Mouse (Mus musculus) lung, postnatal 0 days (tissue): ENCODE results near the gene Bglap3. TPM values are rescaled to one million over a fixed set of nuclear protein-coding genes. Genes with fewer than 3 reads are reported as not detected.
A peak's percentile ranks its signal among the peaks of the same experiment; 100 is the strongest.

Experiments
- ATAC-seq: fragments of 200-750 bp; cut with Nextera tagmentation; 2 replicates; pipeline ENCODE4 v1.8.0; 2017; ENCODE audit warnings: moderate library complexity
- DNase-seq: peaks from one replicate; pipeline ENCODE4 v3.0.0-alpha.2; 2016; ENCODE audit warnings: low spot score
- H3K27ac ChIP-seq: fragments of 300-500 bp; sonication (generic); 2 replicates; pipeline ENCODE4 v1.5.1; 2014; ENCODE audit warnings: antibody characterized with exemption, mild to moderate bottlenecking, low read length, mixed read lengths
- H3K27me3 ChIP-seq: fragments of 300-500 bp; sonication (generic); replicated peaks from 2 replicates; pipeline ENCODE4 v1.6.1; 2014; ENCODE audit warnings: low read length, mixed read lengths; ENCODE audit not compliant: insufficient read depth
- H3K36me3 ChIP-seq: fragments of 300-500 bp; sonication (generic); 2 replicates; pipeline ENCODE4 v1.6.1; 2014; ENCODE audit warnings: low read length, mixed read lengths; ENCODE audit not compliant: insufficient read depth
- H3K4me1 ChIP-seq: fragments of 300-500 bp; sonication (generic); 2 replicates; pipeline ENCODE4 v1.6.1; 2014; ENCODE audit warnings: antibody characterized with exemption, low read depth, low read length, mixed read lengths; ENCODE audit not compliant: insufficient read depth
- H3K4me2 ChIP-seq: fragments of 300-500 bp; sonication (generic); replicated peaks from 2 replicates; pipeline ENCODE4 v1.6.1; 2014; ENCODE audit warnings: low read depth, mild to moderate bottlenecking, low read length, moderate library complexity, mixed read lengths
- H3K4me3 ChIP-seq: fragments of 300-500 bp; sonication (generic); 2 replicates; pipeline ENCODE4 v1.5.1; 2014; ENCODE audit warnings: low read depth, low read length
- H3K9ac ChIP-seq: fragments of 300-500 bp; sonication (generic); replicated peaks from 2 replicates; pipeline ENCODE4 v1.6.1; 2014; ENCODE audit warnings: low read depth, mild to moderate bottlenecking
- H3K9me3 ChIP-seq: fragments of 300-500 bp; sonication (generic); 2 replicates; pipeline ENCODE4 v1.6.1; 2016; ENCODE audit warnings: low read length, mixed read lengths
- CTCF ChIP-seq: IDR thresholded peaks from 2 replicates; pipeline ENCODE4 v1.5.1; 2016; ENCODE audit warnings: antibody characterized with exemption, mild to moderate bottlenecking
- EP300 ChIP-seq: IDR thresholded peaks from 2 replicates; pipeline ENCODE4 v1.6.1; 2016; ENCODE audit warnings: antibody characterized with exemption, mild to moderate bottlenecking, control low read depth
- WGBS: fragments of 180-500 bp; shearing (Covaris S2); extraction: QIAGEN DNeasy Blood & Tissue Kit; methylation state at CpG from one replicate; pipeline ENCODE4 v1.1.7; 2014; 5-methylcytosine and 5-hydroxymethylcytosine counted together
- polyA plus RNA-seq: library from polyadenylated mRNA; unstranded; fragments of >200 nt; fragmentation: Nextera tagmentation; extraction: Ambion mirVana; gene quantifications from 2 replicates; pipeline ENCODE4 v1.2.1, GENCODE M21; 2015

The Bglap3 gene
- polyA plus RNA-seq, 1 experiment from 2014 or later, result 0.14 TPM

- no peaks in the 10 kb centered on the region for H3K9me3 ChIP-seq
- WGBS, result 76% methylated on average over 5 of the region's 5 CpGs
- H3K4me3 ChIP-seq, result no peak overlapping the region
- no peak overlapping the region for H3K27ac ChIP-seq
- TF ChIP-seq CTCF, result no peak
- TF ChIP-seq EP300, result no peak
- H3K9ac ChIP-seq, result no peak overlapping the region
- no peaks in the 10 kb centered on the region for H3K27me3 ChIP-seq
- no peak overlapping the region for H3K4me2 ChIP-seq
- DNase-seq, result no peak
- peaks cover 2% of the 10 kb centered on the region; the same call in 1 of the 2 replicates for H3K4me1 ChIP-seq
- H3K36me3 ChIP-seq, result peaks cover 54% of the 10 kb centered on the region
- ATAC-seq, result no peak
Measured at GRCm38 (mm10) chr3:88359584-88359983, 13.0 kb downstream of the Bglap3 start.

GRCm38 (mm10) chr3:88354396-88355165 is 18.0 kb downstream of the Bglap3 start:
- 90% methylated on average over 8 of the region's 8 CpGs for WGBS
- no peaks in the 10 kb centered on the region for H3K9me3 ChIP-seq
- no peak overlapping the region for H3K27ac ChIP-seq
- H3K27me3 ChIP-seq, result no peaks in the 10 kb centered on the region
- H3K4me3 ChIP-seq, result no peak overlapping the region
- peaks cover 75% of the 10 kb centered on the region for H3K36me3 ChIP-seq
- DNase-seq (no peak), ATAC-seq (no peak)
- no peak overlapping the region for H3K4me2 ChIP-seq
- no peak for TF ChIP-seq CTCF
- TF ChIP-seq EP300, result no peak
- no peak overlapping the region for H3K9ac ChIP-seq
- no peaks in the 10 kb centered on the region for H3K4me1 ChIP-seq

GRCm38 (mm10) chr3:88352907-88353306 is 19.6 kb downstream of the Bglap3 start:
- no peaks in the 10 kb centered on the region for H3K27me3 ChIP-seq
- WGBS, result 81% methylated on average over 9 of the region's 9 CpGs
- no peak for ATAC-seq
- no peak overlapping the region for H3K4me3 ChIP-seq
- no peak for DNase-seq
- no peaks in the 10 kb centered on the region for H3K9me3 ChIP-seq
- no peak for TF ChIP-seq EP300
- TF ChIP-seq CTCF, result no peak
- peaks cover 76% of the 10 kb centered on the region for H3K36me3 ChIP-seq
- no peak overlapping the region for H3K27ac ChIP-seq
- H3K4me2 ChIP-seq, result no peak overlapping the region
- H3K9ac ChIP-seq, result no peak overlapping the region
- H3K4me1 ChIP-seq, result no peaks in the 10 kb centered on the region

- Histone ChIP-seq H3K27ac (no peak overlapping the region), H3K4me1 (no peaks in the 10 kb centered on the region), H3K27me3 (no peaks in the 10 kb centered on the region), H3K4me3 (no peak overlapping the region), H3K36me3 (peaks cover 75% of the 10 kb centered on the region), H3K4me2 (no peak overlapping the region), H3K9me3 (no peaks in the 10 kb centered on the region), H3K9ac (no peak overlapping the region)
- no peak for DNase-seq
- no peak for ATAC-seq
- TF ChIP-seq CTCF (no peak), EP300 (no peak)
- 78% methylated on average over 13 of the region's 13 CpGs for WGBS
Measured at GRCm38 (mm10) chr3:88350732-88351131, 21.8 kb downstream of the Bglap3 start.

GRCm38 (mm10) chr3:88339006-88339405 is 33.5 kb downstream of the Bglap3 start:
- H3K4me1 ChIP-seq, result peaks cover 4% of the 10 kb centered on the region; the same call in 1 of the 2 replicates
- TF ChIP-seq EP300 (no peak), CTCF (no peak)
- no peak overlapping the region for H3K4me2 ChIP-seq
- no peaks in the 10 kb centered on the region for H3K9me3 ChIP-seq
- peaks cover 23% of the 10 kb centered on the region for H3K36me3 ChIP-seq
- ATAC-seq (no peak), DNase-seq (no peak)
- no peak overlapping the region for H3K4me3 ChIP-seq
- peak overlapping the region; percentile 4; the same call in 1 of the 2 replicates for H3K9ac ChIP-seq
- H3K27ac ChIP-seq, result no peak overlapping the region
- WGBS, result 55% methylated on average over 3 of the region's 3 CpGs
- no peaks in the 10 kb centered on the region for H3K27me3 ChIP-seq

GRCm38 (mm10) chr3:88338316-88338715 is 34.2 kb downstream of the Bglap3 start:
- Histone ChIP-seq H3K4me3 (no peak overlapping the region), H3K27me3 (no peaks in the 10 kb centered on the region), H3K9ac (no peak overlapping the region), H3K4me1 (peaks cover 4% of the 10 kb centered on the region; the same call in 1 of the 2 replicates), H3K9me3 (no peaks in the 10 kb centered on the region), H3K36me3 (peaks cover 18% of the 10 kb centered on the region), H3K27ac (no peak overlapping the region), H3K4me2 (no peak overlapping the region)
- TF ChIP-seq EP300, result no peak
- no peak for TF ChIP-seq CTCF
- DNase-seq, result no peak
- WGBS, result 86% methylated on average over 7 of the region's 7 CpGs
- ATAC-seq, result no peak
